Mouse (Mus musculus): ENCODE results near the gene Naaa. TPM values are rescaled to one million over a fixed set of nuclear protein-coding genes. Genes with fewer than 3 reads are reported as not detected.

The Naaa gene
- 10 to 100 TPM; 41.9 to 43.3 TPM for total RNA-seq (2023)

DNA sequence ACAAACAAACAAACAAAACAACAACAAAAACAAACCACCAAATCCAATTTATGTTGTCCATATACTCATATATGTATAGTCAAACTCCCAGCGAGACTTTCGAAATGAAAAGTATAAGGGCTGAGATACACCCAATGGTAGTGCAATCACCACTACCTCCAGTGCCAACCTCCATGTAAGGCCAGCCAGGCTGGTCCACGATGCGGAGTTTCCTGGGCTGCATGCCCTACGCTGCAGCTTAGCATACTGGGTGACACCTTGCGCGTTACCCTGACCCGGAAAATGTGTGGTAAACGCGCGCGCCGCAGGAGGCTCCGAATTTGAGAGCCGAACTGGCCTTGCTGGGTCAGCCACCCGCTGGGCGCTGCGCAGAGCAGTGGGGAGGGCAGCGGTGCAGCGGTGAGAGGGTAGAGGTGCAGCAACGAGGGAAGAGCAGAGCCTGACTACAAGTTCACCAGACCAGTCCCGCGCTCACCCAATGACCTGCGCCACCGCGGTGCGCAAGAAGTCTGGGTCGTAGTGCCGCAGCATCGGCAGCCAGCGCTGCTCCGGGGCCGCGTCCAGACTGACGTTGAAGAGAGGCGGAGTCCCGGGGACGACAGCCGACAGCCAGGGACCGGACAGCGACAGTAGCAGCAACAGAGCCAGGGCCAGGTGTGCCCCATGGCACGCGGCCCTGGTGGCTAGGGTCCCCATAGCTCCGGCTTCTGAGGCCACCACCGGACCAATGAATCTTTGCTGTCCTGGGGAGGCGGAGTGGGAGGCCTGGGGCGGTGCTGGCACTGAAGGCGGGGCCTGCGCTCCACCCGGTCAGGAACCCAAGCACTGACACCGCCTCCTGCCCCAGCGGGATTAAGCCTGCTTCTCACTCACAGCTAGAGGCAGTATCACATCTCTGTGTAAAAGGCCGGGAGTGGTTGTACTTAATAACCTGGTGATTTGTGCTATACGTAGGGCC lies at the start of gene Naaa:
Gene Naaa, minus strand, starts transcription at position 734 of the 958 bp plus-strand sequence.

DNA sequence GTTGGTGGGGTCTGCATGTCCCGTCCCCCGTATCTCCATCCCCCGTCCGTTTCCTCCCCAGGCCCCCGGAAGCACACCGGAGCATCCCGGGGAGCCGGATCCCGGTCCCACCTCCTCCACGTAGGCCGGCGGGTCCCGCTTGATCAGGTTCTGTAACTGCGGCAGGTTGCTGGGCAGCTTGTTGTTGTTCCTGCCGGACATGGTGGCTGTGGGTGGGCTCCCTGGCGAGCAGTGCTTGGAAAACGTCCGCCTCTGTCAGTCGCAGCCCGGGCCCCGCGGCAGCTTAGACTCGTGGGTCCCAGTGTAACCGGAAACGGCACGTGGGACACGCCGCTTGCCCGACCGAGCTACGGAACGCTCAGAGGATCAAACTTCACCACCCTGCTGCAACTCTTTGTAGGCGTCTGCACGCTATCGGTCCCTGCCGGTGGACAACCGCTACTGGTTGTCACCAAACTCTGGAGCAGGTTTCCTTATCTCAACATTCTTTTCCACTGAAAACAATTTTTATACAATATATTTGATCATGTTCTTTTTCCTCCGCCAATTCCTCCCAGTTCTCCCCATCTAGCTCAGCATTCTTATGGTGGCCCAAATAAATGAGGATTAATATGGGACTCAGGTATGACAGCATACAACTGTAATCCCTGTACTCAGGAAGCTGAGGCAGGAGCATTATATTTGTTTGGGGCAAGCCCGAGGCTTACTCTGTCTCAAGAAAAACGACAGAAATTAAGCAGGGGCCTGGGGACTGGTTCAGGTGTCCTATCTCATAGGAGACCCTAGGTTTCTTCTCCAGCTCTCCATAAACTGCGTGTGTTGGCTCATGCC lies 31.9 kb upstream of the Naaa start, which contains the start of gene Sdad1:
Gene Sdad1, minus strand, starts transcription at position 799 of the 831 bp plus-strand sequence.

DNA sequence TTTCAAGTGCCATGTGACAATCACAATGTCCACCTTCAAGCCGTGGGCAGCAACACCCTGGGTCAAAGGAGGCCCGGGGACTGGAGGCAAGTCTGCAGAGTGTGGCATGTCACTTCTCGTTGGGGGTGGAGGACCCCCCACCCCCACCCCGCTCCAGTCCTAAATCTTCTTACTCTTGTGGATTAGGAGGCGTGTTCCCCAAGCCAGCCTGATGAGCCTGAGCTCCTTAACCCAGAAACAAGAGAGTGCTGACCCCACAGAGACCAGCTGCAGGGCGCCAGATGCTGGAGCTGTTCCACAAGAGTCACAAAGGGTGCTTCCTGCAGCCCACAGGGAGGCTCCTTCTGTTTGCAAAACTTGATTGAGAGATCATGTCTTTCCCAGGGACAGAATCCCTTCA lies 21.8 kb downstream of the Naaa start, which contains the start of gene Ppef2:
Gene Ppef2, minus strand, starts transcription at position 61 of the 400 bp plus-strand sequence.

DNA sequence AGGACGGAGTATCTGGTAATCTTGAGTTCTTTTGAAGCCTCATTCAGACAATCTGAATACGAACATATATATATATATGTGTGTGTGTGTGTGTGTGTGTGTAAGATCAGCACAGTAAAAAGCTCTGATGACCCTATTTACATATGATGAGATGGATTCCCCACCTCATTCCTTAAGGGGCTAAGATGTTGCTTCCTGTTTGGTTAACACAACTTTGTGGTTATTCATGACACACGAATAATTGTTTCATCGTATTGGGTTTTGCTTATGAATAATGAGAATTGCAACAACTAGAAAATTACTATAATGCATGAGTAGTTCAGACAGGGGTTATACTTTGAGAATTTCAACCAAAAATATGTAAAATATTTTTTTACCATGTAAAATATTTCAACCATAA lies 62.7 kb downstream of the Naaa start, which contains the start of gene U90926:
Gene U90926, minus strand, starts transcription at position 101 of the 400 bp plus-strand sequence.

Other genes with a start within 250 kb of the Naaa start
- gene Cdkl2, start 234.3 kb downstream of the Naaa start, total RNA-seq (2023) = 1 to 10 TPM; 1.3 to 2.1 TPM
- 100 to 1,000 TPM; 115 to 120 TPM for gene G3bp2, start 194.5 kb downstream of the Naaa start, total RNA-seq (2023)
- gene Uso1, start 140.2 kb downstream of the Naaa start, total RNA-seq (2023) = 10 to 100 TPM; 65.4 to 78.1 TPM
- gene U90926, start 62.8 kb downstream of the Naaa start, total RNA-seq (2023) = not detected
- 1 to 10 TPM in 1 of 2 experiments, under 1 TPM in 1; 0.73 to 1.5 TPM for gene Ppef2, start 21.9 kb downstream of the Naaa start, total RNA-seq (2023)
- 100 to 1,000 TPM; 109 to 111 TPM for gene Sdad1, start 32.3 kb upstream of the Naaa start, total RNA-seq (2023)
- gene Cxcl9, start 49.9 kb upstream of the Naaa start, total RNA-seq (2023) = 1 to 10 TPM in 1 of 2 experiments, not detected in 1; 1.3 TPM
- gene Art3, start 53.7 kb upstream of the Naaa start, total RNA-seq (2023) = 1 to 10 TPM in 1 of 2 experiments, not detected in 1; 1.5 TPM
- 1 to 10 TPM in 1 of 2 experiments, not detected in 1; 1.5 TPM for gene Cxcl10, start 70.7 kb upstream of the Naaa start, total RNA-seq (2023)
- 10 to 100 TPM; 55.3 to 60.4 TPM for gene Nup54, start 157.0 kb upstream of the Naaa start, total RNA-seq (2023)
- gene Scarb2, start 228.7 kb upstream of the Naaa start, total RNA-seq (2023) = 10 to 100 TPM; 31.1 to 33.0 TPM